Mouse (Mus musculus) erythroblast, embryonic 14.5 days (primary cell): ENCODE measurements around the gene Apaf1.

ENCODE experiments used
- GATA1 ChIP-seq: IDR thresholded peaks from 2 replicates; pipeline ENCODE4 v1.6.1; 2012; ENCODE audit warnings: low read length, inconsistent platforms, mixed read lengths
- TAL1 ChIP-seq: IDR thresholded peaks from 3 replicates; pipeline ENCODE4 v1.6.1; 2012; ENCODE audit warnings: low read length, inconsistent platforms, mixed read lengths

DNA sequence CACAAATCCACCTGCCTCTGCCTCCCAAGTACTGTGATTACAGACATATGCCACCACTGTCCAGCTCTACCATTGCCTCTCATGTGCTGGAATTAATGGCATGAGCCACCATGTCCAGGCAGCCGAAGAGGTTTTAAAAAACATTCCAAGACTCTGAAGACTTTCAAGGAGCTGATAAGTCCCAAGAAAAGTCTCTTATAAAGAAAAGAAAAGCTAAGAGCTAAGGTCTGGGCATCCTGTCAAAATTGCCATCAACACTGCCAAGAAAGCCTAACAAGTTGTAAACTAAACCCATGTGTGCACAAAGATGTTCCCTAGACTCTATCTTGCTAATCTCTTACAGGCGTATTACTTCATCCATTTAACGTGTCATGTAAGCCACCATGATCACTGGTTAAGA, 9.2 kb downstream of the Apaf1 start:
- TF ChIP-seq GATA1 (no peak), TAL1 (no peak)
